Mouse (Mus musculus) heart, postnatal 14 days (tissue): Measurements from ENCODE around the gene Kcna6. TPM values are rescaled to one million over a fixed set of nuclear protein-coding genes. Genes with fewer than 3 reads are reported as not detected.

ENCODE experiments used
- DNase-seq, 2 experiments: peaks; one replicate each; pipeline ENCODE4 v3.0.0; 2021 to 2022
- intact Hi-C: fragments of 180-260 bp; cut with DNase I; formaldehyde crosslinking; loops from one replicate; pipeline ENCODE4 v1.15.1; 2025
- long read RNA-seq, 2 experiments: library from polyadenylated mRNA; stranded (forward); transcript quantifications; one replicate each; pipeline ENCODE4 v2.0.0; 2021
- total RNA-seq, 2 experiments: library from RNA; stranded (reverse); gene quantifications; 2 replicates each; pipeline ENCODE4 v1.2.3; 2021

Kcna6 gene
- 1 to 10 TPM; 1.9 to 2.2 TPM for total RNA-seq
- long read RNA-seq, experiment 1, partial matches to known transcripts, result 0 of 2 reads
- long read RNA-seq, experiment 1, other reads (novel, unspliced or antisense), result 1 of 2 reads
- long read RNA-seq, experiment 2, full-length matches to known transcripts, result 1 of 2 reads
- long read RNA-seq, experiment 2, partial matches to known transcripts, result 1 of 2 reads
- long read RNA-seq, experiment 2, other reads (novel, unspliced or antisense), result 0 of 2 reads

DNA sequence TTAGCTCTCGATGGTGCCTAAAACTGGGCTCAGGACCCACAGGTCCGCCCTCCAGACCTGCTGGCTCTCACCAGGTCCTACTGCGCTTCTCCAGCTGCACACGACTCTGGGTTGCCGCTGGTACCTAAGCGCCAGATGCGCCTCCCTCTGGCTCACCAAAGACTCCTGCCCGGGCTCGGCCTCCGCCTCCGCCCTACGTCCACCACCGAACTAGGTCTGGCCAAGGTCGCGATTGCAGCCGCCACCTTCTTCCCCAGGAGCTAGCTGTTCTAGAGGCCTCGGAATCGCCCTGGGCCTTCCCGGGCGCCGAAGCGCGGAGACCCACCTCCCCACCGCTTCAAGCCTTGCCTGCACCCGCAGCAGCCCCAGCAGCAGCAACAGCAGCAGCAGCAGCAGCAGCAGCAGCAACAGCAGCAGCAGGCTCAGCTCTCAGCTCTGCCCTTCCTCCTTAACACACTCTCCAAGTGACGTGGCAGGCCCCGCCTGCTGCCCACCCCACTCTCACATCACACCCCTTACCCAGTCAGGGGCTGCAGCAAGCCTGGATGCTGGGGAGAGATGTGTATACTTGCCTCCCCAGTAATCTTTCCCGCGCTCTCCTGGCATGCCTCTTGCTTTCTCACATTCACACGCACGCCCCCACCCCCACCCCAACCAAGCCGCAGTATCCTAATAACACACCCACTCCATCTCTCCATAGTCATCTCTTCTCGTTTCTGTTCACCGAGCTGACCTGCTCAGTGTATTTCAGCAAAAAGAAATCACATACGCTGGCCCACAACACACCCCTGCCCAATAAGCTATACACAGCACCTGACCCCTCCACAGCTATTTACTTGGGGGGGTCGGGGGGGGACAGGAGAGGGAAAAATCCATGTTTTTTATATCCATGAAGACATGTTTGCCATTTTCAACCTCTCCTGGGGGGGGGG is at the start of gene Kcna6:
Gene Kcna6, minus strand, starts transcription at position 464 of the 932 bp plus-strand sequence.
- peak in 1 of 2 experiments; percentile 3 for DNase-seq

DNA sequence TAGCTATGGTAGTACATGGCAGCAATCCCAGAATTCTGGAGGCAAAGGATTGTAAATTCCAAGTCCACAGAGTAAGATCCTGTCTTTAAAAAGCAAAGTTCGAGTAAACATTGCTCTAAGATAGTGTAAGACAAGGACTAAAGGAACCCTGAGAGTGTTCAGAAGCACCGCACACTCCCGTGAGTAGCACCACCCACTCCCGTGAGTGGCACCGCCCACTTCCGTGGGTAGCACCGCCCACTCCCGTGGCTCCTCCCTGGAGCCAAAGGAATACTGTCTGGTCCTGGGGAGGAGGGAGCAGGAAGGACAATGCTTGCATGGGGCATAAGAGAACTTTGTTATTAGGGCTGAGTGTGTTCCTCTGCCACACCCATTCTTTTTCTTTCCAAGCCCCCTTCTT is 48.4 kb upstream of the Kcna6 start:
- intact Hi-C loops, result no loop called here
- no peak for DNase-seq

More for the DNA sequence above, at the start of gene Kcna6:
- intact Hi-C loops, result no loop called here

DNA sequence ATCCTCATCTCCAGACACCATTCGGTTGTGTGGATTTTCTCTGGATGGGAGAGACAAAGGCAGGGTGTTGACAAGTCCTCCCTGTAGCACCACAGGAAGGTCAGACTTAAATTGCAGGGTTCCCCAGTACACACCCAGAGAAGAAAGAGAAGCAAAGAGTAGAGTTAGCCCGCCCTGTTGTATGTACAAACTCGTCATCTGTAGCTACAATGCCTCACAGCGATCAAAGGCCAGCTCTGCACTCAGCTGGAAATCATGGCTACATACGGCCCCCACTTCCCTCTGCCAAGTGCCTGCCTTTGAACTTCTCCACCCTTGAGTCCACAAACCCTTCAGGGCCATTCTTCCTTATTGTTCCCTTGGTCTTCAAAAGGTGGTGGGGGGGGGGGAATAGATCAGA is 43.7 kb upstream of the Kcna6 start:
- DNase-seq, result no peak
- intact Hi-C loops, result no loop called here

DNA sequence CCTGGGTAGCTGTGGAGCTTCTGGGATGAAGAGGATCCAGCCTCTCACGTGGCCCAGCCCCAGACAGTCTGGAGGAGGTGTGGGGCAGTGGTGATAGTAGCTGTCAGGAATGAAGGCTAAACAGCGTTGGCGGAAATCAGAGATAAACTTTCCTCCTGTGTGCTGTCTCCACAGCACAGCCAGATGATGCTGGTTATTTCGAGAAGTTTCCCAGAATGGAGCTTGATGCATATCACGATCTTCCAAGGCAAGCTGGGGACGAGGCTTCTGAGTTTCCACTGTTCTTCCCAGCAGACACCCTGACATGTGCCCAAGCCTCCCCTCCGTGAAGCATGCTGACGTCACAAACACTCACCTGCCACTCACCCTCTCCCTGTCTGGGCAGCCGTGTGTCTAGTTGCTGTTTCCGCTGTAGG is 43.2 kb upstream of the Kcna6 start:
- intact Hi-C loops, result no loop called here
- DNase-seq, result no peak

DNA sequence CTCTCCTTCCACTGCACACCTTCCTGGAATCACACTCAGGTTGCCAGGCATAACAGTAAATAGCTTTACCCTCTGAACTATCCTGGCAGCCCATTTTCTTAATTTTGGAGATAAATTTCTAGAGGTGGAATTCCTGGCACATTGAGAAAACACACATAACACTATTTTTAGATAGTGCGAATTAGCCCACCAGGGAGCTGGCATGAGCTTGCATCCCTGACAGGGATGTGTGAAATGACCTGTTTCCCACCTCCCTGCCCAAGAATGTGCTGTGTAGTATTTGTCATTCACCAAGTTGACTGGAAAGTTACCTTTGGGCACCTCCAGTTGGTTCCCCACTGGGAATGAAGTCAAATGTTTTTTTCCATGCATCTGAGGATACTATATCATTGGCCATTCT is 42.6 kb upstream of the Kcna6 start:
- DNase-seq, result no peak
- intact Hi-C loops, result no loop called here

DNA sequence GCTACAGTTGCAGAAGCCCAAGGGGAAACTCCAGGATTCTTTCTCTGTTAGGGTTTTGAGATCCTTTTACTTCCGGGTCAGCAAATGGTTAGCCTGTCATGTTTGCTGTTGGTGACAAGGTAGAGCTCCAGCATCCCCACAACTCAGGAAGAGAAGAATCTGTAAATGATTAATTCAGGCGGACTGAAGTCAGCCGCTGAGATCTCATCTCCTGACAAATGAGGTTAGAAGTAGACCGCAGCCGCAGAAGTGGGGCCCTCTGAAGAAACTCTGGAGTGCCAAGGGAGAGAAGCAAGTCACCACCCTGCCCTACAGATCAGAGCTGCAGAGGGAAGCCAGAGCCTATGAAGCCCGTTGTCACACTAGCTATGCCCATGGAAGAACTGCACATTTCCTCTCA is 37.4 kb upstream of the Kcna6 start:
- intact Hi-C loops, result no loop called here
- DNase-seq, result no peak

DNA sequence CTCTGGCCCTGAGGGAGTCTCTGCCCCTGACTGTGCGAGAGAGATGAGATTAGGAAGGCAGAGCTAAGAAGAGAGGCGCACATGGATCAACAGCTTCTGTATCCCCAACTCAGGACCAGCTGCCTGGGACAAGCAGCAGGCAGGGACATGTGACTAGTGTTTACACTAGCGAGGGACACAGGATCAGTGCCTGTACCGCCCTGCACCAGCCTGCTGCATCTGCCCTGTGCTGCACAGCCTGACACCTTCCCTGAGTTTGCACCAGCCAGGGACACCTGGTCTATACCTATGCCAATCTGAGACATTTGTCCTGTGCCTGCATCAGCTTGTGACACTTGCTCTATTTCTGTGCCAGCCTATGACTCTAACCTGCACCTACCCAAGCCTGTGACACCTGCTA is 33.4 kb upstream of the Kcna6 start:
- intact Hi-C loops, result no loop called here
- DNase-seq, result no peak

DNA sequence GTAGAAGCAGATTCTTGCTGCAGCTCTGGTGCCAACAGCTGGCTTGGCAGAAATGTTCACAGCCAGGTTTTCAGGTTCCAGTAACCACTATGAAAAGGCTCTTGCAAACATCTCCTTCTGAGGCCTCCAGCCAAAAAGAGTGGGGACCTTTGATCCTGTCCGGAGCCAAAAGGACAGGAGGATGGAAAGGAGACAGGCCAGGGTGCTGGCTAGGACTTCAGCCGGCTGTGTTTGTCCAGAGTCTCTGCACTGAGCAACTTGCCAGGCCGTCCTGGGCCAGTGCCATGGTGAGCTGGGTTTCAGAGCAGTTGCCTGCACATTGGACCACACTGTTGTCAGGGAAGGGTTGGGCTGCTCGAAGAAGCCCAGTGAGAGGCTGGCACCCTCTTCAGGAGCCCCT is 31.9 kb upstream of the Kcna6 start:
- intact Hi-C loops, result no loop called here
- DNase-seq, result peak; percentile 16 to 32

DNA sequence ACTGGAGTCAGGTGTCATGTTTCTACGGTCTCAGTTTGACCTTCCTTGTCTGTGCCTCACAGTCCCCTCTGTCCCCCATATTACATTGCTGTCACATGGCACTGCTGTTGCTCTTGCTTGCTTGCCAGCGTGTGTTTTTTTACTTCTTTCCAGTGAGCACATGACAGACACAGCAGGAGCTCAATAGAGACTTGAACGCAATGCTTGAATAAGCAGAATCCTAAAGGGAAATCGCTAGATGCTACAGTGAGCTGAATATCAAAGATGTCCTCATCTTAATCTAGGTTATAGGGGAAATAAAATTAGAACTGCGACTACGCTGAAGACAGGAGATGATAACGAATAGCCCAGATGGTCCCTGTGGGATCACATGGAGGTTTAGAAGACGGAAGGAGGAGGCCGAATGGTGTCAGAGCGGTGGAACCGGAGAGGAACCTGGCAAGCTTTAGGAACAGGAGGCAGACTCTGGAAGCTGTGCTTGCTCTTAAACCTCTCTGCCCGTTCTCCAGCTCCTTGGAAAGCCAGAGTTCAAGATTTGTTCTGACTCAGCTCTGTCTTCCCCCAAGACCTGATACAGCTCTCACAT is 29.8 kb upstream of the Kcna6 start:
- DNase-seq, result no peak
- intact Hi-C loops, result no loop called here

DNA sequence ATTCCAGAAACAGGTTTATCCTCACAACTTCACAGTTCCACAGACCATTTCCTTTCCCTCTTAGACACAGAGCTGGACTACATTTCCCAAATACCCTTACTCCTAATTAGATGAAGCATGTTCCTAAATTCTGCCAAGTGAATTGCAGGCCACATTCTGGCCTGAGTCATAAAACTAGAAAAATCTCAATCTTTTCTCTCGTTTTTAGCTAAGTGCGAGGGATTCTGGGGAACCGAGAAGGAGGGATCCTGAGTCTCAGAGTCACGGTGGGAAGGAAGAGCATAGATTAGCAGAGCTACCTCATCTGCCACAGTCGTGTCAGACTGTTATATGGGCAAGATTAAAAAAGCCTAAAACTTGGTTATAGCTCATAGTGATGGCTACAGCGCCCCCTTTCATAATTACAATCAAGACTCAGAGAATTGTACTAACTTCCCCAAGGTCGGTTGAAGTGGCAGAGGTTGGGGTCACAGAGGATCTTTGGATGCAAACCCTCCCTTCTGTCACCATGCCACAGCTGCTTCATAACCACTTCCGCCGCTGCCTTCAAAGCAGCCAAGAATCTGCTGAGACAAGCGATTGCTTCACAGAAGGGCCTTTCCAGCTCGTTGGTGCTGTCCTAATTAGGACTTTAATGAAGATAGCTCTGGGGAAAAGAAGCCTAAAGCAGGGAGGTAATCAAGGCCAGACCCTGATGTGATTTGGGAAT is 28.6 kb upstream of the Kcna6 start:
- no peak for DNase-seq
- intact Hi-C loops, result no loop called here

DNA sequence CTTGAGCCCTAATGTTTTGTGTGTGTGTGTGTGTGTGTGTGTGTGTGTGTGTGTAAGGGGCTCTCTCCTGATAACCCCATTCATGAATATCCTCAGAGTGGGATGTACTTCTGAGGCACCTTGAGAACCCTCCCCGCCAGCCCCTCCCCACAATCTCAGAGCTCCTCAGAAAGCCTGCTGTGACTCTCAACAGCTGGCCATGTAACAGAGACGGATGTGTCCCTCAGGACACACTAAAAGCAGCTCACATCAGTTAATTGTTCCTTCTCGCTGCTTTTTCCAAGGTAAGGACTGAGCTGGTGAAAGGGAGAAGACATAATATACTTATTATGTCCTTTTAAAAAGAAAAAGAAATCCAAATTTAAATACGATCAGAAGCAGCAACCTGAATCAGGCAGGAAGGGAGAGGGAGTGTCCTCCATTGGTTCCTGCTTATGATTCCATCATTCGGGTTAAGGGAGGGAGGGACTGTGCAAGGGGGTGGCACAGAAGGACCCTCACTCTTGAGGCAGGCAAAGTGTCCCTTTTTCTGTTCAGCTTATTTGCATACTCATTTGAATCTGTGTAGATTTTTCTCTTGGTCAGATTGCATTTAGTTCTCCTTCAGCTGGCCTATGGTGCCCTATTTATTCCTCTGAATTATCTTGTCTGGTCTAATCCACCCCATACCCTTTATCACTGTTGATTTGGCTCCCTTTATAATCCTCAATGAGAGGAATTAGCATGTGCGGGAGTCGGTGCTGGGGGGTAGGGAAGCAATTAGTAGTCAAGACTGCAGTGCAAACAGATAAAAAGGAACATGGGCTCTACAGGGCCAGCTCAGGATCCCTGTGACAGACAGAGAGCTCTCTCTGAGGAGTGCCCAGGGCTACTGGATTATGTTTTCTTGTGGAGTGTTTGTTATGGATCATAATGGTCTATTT is 27.4 kb upstream of the Kcna6 start:
- intact Hi-C loops, result no loop called here
- DNase-seq, result no peak

DNA sequence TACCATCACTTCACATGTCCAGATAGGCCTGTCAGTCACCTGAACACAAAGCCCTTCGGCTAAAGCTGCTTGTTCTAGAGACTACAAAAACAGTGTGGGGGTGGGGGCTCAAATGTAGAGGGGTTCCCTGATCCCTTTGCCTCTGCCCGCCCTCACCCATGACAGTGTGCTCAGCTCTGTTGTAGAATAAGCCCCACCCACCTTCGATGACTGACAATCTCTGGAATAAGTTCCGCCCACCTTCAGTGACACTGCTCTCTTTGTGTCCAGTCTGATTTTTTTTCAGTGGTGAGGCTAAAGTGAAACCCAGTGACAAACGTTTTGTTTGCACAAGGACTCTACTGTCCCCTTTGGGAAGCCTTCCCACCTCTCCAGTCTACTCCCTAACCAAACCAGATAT is 26.1 kb upstream of the Kcna6 start:
- intact Hi-C loops, result no loop called here
- DNase-seq, result no peak

DNA sequence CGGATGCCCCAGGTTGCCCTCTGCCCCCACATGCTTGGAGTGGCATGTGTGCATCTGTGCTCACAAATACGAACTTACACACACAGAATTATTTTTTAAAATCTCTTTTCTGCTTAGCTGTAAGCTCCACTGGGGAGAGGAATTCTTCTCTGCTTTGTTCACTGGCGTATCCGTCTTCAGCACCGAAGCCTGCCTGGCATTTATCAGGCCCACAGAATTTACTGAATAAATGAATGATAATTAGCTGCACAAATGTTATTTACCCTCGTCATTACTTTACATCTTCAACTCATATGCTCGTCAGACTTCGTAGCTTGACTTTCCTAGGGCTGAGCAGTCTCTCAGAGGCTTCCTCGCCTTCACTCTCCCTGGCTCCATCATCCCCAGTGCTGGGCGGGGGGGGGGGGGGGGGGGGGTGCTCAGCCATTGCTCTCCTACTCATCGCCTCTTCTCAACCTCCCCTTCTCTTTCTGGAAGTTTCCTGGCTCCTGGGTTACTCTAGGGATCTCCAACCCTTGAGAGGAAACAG is 24.2 kb upstream of the Kcna6 start:
- intact Hi-C loops, result no loop called here
- DNase-seq, result no peak

DNA sequence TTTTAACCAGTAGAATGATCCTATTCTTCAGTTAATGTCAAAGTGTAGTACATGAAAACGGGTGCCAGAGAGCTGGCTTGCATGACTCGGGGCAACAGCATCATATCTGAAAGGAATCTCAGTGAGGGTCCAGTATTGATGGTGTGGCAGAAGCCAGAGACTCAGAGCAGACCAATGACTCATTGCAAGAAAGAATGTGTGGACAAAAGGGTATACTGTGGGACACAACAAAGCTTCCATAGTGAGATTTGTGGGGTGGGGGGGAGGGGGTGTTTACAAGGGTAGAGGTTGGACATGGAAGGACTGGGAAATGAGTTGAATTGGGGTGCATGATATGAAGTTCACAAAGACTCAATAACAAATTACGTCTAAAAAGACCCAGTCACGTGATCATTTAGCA is 20.9 kb upstream of the Kcna6 start:
- DNase-seq, result no peak
- intact Hi-C loops, result no loop called here

DNA sequence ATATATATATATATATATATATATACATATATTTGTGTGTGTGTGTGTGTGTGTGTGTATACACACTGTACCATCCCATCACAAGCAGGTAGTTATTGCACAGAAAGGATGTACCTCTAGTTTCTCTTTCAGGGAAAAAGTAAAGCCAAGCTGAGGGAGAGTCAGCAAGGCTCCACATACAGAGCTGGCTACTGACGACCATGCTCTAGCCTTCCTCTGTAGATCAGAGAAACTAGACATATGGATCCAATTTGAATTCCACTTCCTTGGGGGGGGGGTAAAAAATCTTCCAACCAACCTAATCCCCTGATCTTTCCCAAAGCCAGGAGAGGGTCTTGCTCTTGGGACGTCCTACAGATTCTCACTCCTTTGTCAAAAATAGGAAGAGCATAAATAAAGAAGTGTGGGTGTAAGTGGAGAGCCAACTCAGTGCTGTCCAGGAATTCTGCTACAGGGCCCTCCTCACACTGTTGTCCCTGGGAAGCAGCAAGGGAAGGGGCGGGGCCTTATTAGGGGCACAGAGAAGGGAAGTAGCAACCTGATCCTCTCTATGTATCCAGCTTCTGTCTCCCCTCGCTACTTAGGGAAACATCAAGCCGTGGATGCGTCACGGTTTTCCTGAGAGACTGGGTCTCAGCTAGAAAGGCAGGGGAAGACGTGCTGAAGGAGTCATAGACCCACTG is 15.4 kb upstream of the Kcna6 start:
- intact Hi-C loops, result no loop called here
- DNase-seq, result no peak

DNA sequence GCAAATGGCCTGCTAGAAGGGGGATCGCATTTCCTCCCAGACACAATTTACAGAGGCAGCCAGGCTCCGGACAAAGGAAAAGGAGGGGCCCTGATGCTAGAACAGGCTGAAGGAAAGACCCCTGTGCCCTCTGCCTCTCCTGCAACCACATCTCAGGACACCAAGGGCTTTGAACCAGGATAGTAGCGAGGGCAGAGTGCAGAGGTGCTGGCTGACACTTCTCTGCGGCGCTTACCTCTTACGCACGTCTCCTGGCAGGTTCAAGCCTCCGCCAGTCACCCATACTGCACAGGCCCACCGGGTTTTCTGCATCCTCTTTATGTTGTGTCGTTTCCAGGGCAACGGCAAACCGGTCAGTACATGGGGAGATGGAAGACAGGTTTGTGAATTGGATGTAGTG is 12.0 kb upstream of the Kcna6 start:
- intact Hi-C loops, result no loop called here

DNA sequence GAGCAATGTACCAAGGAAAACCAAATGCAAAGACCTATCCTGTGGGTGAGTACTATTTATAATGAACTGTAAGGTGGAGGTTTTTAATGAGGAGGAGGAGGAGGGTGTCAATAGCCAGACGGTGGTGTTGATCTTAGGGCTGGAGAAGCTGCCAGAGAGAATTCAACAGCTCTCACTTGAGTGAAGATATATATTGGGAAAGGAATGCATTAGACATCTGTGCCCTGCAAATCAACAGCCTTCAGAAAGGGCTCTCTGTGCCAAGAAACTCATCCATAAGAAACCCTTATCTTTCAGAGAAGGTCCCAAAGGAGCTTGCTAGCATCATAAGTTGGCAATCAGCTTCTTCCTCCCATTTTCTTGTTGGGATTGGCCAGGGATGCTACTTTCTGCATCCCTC is 5.4 kb upstream of the Kcna6 start:
- DNase-seq, result no peak
- intact Hi-C loops, result no loop called here

More for the DNA sequence above, 12.0 kb upstream of the Kcna6 start:
- DNase-seq, result no peak

DNA sequence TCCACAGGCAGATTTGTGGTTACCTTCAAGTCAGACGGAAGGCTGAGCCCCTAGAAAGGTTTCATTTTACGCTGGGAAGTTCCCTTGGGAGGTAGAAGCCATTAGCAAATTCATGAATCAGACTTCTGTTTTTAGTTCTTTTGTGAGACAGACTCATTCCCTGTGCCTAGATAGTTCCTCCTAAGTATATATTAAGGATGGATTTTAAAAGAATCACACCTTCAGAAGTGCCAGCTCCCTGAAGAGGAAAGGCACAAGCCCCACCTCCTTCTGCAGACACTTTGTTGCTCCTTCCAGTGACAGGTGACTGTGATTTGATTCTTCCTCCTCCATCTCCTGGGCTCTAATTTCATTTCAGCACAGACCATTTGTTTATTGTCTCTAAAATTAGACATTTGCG is 2.1 kb upstream of the Kcna6 start:
- DNase-seq, result no peak
- intact Hi-C loops, result no loop called here
